Mouse (Mus musculus) ES-E14 (cell line): ENCODE data around the gene Shroom3. TPM values are rescaled to one million over a fixed set of nuclear protein-coding genes. Genes with fewer than 3 reads are reported as not detected.

ENCODE experiments used
- DNase-seq: peaks from one replicate; pipeline ENCODE4 v3.0.0-alpha.2; 2013; ENCODE audit warnings: low read depth, low spot score
- H3K27ac ChIP-seq: 2 replicates; pipeline ENCODE4 v1.5.1; 2012; ENCODE audit warnings: low read depth, mild to moderate bottlenecking, low read length, moderate library complexity, mixed read lengths; ENCODE audit not compliant: poor library complexity, insufficient read depth, severe bottlenecking
- H3K36me3 ChIP-seq: 2 replicates; pipeline ENCODE4 v1.6.1; 2012; ENCODE audit warnings: mild to moderate bottlenecking, low read length, moderate library complexity, mixed read lengths; ENCODE audit not compliant: control insufficient read depth, poor library complexity, insufficient read depth, severe bottlenecking
- H3K4me1 ChIP-seq, 2 experiments: fragments of 150-350 bp in 1 of 2; sonication (generic) in 1 of 2; 2 replicates each; pipeline ENCODE4 v1.6.1; 2012; ENCODE audit warnings: low read length in 2 of 2, mild to moderate bottlenecking in 1 of 2, mixed read lengths in 1 of 2; ENCODE audit not compliant: control insufficient read depth in 2 of 2, insufficient read depth in 2 of 2, poor library complexity in 1 of 2
- H3K4me3 ChIP-seq, 2 experiments: fragments of 150-350 bp in 1 of 2; sonication (generic) in 1 of 2; 2 replicates each; pipeline ENCODE4 v1.5.1; 2012; ENCODE audit warnings: low read length in 2 of 2, low read depth in 1 of 2, mild to moderate bottlenecking in 1 of 2, mixed read lengths in 1 of 2; ENCODE audit not compliant: insufficient read depth in 1 of 2, poor library complexity in 1 of 2, severe bottlenecking in 1 of 2
- H3K9ac ChIP-seq: 2 replicates; pipeline ENCODE4 v1.6.1; 2012; ENCODE audit warnings: low read depth, mild to moderate bottlenecking, low read length, mixed read lengths; ENCODE audit not compliant: poor library complexity, insufficient read depth, severe bottlenecking
- H3K9me3 ChIP-seq: fragments of 150-350 bp; sonication (generic); 2 replicates; pipeline ENCODE4 v1.6.1; 2012; ENCODE audit warnings: low read depth, mild to moderate bottlenecking, low read length; ENCODE audit not compliant: control insufficient read depth, insufficient read depth
- CHD2 ChIP-seq: IDR thresholded peaks from 2 replicates; pipeline ENCODE4 v1.6.1; 2014; ENCODE audit warnings: mild to moderate bottlenecking, low read depth, low read length, inconsistent platforms
- HCFC1 ChIP-seq: IDR thresholded peaks from 2 replicates; pipeline ENCODE4 v1.6.1; 2012; ENCODE audit warnings: low read length, inconsistent platforms, borderline replicate concordance; ENCODE audit not compliant: insufficient read depth
- MAFK ChIP-seq: IDR thresholded peaks from 2 replicates; pipeline ENCODE4 v1.6.1; 2014; ENCODE audit warnings: mild to moderate bottlenecking, low read depth, low read length, inconsistent platforms; ENCODE audit not compliant: insufficient read depth
- ZC3H11A ChIP-seq: IDR thresholded peaks from 2 replicates; pipeline ENCODE4 v1.6.1; 2012; ENCODE audit warnings: low read depth, mild to moderate bottlenecking, inconsistent platforms, low read length, borderline replicate concordance
- ZNF384 ChIP-seq: IDR thresholded peaks from 2 replicates; pipeline ENCODE4 v1.6.1; 2012; ENCODE audit warnings: low read depth, low read length, inconsistent platforms
- in situ Hi-C, 2 experiments: fragments of 600-800 bp; cut with MboI; formaldehyde crosslinking; loops; one replicate each; pipeline ENCODE4 v1.15.1; 2025; ENCODE audit warnings: low sequenced_read_pairs in 2 of 2, inconsistent platforms in 1 of 2; ENCODE audit not compliant: unreplicated experiment in 2 of 2
- total RNA-seq: library from RNA; depleted of rRNA; stranded (reverse); fragments of 300-350 nt; gene quantifications from 2 replicates; pipeline ENCODE4 v1.2.3, GENCODE M21; 2012

Shroom3 gene
- total RNA-seq, 1 experiment, result 34.1 TPM

DNA sequence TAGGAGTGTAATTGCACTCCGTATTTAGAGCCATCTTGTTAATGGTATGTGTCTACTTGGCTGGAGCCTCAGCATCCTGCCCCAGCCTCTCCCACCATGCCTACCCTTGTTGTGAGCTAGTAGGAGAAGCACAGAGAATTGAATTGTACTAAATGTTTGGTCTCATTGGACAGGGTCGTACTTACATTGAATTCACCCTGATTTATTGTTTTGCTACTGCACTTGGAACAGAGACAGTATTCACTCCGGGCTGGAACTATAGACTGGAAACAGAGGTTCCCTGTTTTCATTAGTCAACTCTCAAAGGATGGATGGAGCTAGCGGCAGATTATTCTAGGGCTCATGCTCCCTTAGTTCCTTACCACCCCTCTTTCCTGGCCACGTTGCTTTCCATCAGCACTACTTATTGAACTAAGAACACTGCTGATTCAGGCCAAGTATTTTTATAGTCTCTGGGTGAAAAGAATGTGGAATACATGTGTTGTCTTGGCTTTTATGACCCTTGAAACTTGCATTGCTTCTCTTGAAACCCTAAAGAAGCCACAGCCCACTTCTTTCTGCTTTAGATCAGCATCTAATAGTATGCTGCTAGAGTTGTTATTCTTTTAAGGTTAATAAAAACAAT lies 28.5 kb downstream of the Shroom3 start:
- Histone ChIP-seq H3K36me3 (no peaks in the 10 kb centered on the region), H3K4me3 (no peak overlapping the region), H3K9ac (no peak overlapping the region), H3K9me3 (no peaks in the 10 kb centered on the region), H3K27ac (no peak overlapping the region), H3K4me1 (peaks cover 0 to 4% of the 10 kb centered on the region in 2 experiments; a peak in 1 of 4 replicates)
- in situ Hi-C loops, result loop anchor here in 1 of 2 experiments (25.0 kb wide), 1 partner anchor 251 kb away; no protein-coding TSS in a partner anchor
- no peak for DNase-seq
- TF ChIP-seq CHD2 (no peak), HCFC1 (no peak), MAFK (no peak), ZC3H11A (no peak), ZNF384 (no peak)

DNA sequence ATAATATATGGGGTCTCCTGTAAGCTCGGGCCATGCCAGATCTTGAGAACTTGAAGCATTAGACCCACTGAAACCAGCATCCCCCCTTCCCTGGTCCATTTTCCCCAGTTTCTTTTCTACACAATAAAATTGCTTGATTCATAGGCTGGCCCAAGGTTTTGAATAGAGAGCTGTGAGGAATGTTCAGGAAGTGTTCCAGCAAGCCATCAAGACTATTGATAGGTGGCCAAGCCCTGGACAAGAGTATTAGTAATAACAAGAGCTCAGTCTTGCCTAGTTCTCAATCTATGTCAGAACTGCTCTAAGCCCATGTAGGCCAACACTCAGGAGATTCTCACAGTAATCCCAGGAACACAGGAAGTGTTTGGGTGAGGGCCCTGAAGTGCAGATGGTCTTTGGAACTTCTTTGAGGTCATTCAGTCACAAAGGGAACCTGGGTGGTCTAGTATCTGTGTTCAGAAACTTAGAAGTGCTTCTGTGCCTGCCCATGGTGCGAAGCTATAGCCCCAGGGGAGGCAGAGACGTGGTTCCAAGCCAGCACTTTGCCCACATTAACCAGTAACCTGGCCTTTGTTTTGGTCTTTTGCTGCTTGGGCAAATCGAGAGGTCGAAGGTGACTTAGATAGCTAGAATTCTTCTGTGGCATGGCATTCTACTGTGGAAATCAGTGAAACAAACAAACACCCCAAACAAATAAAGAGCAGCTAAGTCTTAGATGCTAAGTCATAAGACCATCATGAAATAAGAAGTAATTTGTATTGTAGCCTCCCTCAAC lies 29.6 kb downstream of the Shroom3 start:
- H3K27ac ChIP-seq, result no peak overlapping the region
- TF ChIP-seq CHD2, result no peak
- no peak for TF ChIP-seq HCFC1
- no peak for TF ChIP-seq ZC3H11A
- no peak for TF ChIP-seq ZNF384
- no peak for TF ChIP-seq MAFK
- peaks cover 0 to 3% of the 10 kb centered on the region in 2 experiments; a peak in 1 of 4 replicates for H3K4me1 ChIP-seq
- in situ Hi-C loops, result loop anchor here in 1 of 2 experiments (25.0 kb wide), 1 partner anchor 249 kb away; no protein-coding TSS in a partner anchor
- DNase-seq, result no peak
- H3K9me3 ChIP-seq, result no peaks in the 10 kb centered on the region
- H3K9ac ChIP-seq, result no peak overlapping the region
- no peak overlapping the region for H3K4me3 ChIP-seq
- H3K36me3 ChIP-seq, result no peaks in the 10 kb centered on the region

DNA sequence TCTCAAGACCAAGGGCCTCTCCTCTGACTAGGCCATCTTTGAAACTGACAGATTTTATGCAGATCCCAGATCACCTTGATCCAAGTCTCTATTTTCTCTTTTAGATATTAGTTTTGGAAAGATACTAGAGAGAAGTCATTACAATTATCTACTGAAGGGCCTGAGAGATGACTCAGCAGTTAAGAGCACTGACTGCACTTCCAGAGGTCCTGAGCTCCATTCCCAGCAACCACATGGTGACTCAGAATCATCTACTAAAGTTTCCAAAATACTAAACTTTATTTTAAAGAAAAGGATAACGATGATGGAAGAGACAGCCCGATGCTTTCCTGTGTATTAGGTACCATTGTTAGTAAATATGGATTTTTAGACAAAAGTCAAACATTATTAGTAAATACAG lies 31.7 kb downstream of the Shroom3 start:
- Histone ChIP-seq H3K4me3 (no peak overlapping the region), H3K9ac (no peak overlapping the region), H3K9me3 (no peaks in the 10 kb centered on the region), H3K36me3 (no peaks in the 10 kb centered on the region), H3K4me1 (no peaks in the 10 kb centered on the region), H3K27ac (no peak overlapping the region)
- TF ChIP-seq CHD2, result no peak
- TF ChIP-seq ZNF384, result no peak
- no peak for TF ChIP-seq ZC3H11A
- no peak for TF ChIP-seq HCFC1
- TF ChIP-seq MAFK, result 0 out of 2 replicates have a peak, but pooled peaks have one; percentile 39
- in situ Hi-C loops, result loop anchor here in 1 of 2 experiments (25.0 kb wide), 1 partner anchor 247 kb away; no protein-coding TSS in a partner anchor
- no peak for DNase-seq

DNA sequence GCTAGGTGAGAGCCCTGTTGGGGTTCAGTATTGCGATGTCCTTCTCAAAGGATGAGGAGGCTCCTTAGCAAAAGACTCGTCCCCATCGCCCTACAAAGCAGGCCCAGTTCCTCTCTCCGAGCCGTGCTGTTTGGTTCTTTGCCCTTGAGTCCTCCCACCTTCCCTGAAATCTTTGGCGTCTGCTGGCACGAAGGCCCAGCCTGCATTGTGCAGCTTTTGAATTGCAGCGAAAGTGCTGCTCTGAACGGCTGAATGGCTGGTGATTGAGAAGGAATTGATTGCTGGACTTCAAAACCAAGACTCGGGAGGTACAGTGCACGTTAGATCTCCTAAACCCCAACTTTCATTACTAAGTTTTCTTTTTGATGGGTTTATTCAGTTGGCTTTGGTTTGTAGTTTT lies 32.1 kb downstream of the Shroom3 start:
- DNase-seq, result no peak
- Histone ChIP-seq H3K4me1 (no peaks in the 10 kb centered on the region), H3K36me3 (no peaks in the 10 kb centered on the region), H3K27ac (no peak overlapping the region), H3K9ac (no peak overlapping the region), H3K9me3 (no peaks in the 10 kb centered on the region), H3K4me3 (no peak overlapping the region)
- TF ChIP-seq HCFC1 (no peak), CHD2 (no peak), ZNF384 (no peak), ZC3H11A (no peak), MAFK (no peak)
- in situ Hi-C loops, result loop anchor here in 1 of 2 experiments (25.0 kb wide), 1 partner anchor 247 kb away; no protein-coding TSS in a partner anchor
